Mouse (Mus musculus) gastrocnemius, postnatal 10 days (tissue): ENCODE data around the gene Ppp1r36. TPM values are rescaled to one million over a fixed set of nuclear protein-coding genes. Genes with fewer than 3 reads are reported as not detected.

Experiments used
- total RNA-seq, 2 experiments: library from RNA; stranded (reverse); gene quantifications; 2 replicates each; pipeline ENCODE4 v1.2.3; 2021

Gene Ppp1r36
- total RNA-seq, 2 experiments from 2014 or later, result 0.34 to 0.38 TPM

Other genes starting within 250 kb of the Ppp1r36 start
- gene Esr2, start 240.3 kb upstream of the Ppp1r36 start, total RNA-seq, result under 1 TPM; 0.07 to 0.09 TPM
- gene Tex21, start 170.8 kb upstream of the Ppp1r36 start, total RNA-seq, result not detected
- 10 to 100 TPM; 30.3 to 30.4 TPM for gene Mthfd1, start 162.2 kb upstream of the Ppp1r36 start, total RNA-seq
- 1 to 10 TPM; 1.8 to 2.1 TPM for gene Akap5, start 92.6 kb upstream of the Ppp1r36 start, total RNA-seq
- 10 to 100 TPM; 10.6 to 11.0 TPM for gene Zbtb25, start 47.9 kb upstream of the Ppp1r36 start, total RNA-seq
- gene Zbtb1, start 47.3 kb upstream of the Ppp1r36 start, total RNA-seq, result 1 to 10 TPM; 5.1 to 7.0 TPM
- 1 to 10 TPM; 7.4 to 8.7 TPM for gene Hspa2, start 13.4 kb upstream of the Ppp1r36 start, total RNA-seq
- gene Plekhg3, start 113.4 kb downstream of the Ppp1r36 start, total RNA-seq, result 10 to 100 TPM; 13.6 to 18.5 TPM